Mouse (Mus musculus) thymus, postnatal 0 days (tissue): ENCODE measurements at regions not wholly inside any gene's neighbourhood (a gene's known extent, or its start where the extent isn't known, plus 50 kb on each side); places are given as distances from the start of the nearest gene placed in this dataset. TPM values are rescaled to one million over a fixed set of nuclear protein-coding genes. Genes with fewer than 3 reads are reported as not detected.
"Not testable (repeated sequence)": the region's sequence is repeated elsewhere in the genome, so short reads cannot be mapped to it uniquely, and the experiment has no call there.

ENCODE experiments used
- DNase-seq: peaks from one replicate; pipeline ENCODE4 v3.0.0-alpha.2; 2015; ENCODE audit warnings: low spot score
- microRNA counts: library from miRNA; unstranded; fragments of <30 nt; microRNA quantifications from one replicate; lab custom pipeline; 2015
- microRNA-seq: library from miRNA; unstranded; fragments of <30 nt; microRNA quantifications from one replicate; pipeline ENCODE4, GENCODE M21; 2016; ENCODE audit warnings: borderline number of aligned reads

- not testable (repeated sequence) for DNase-seq
Observed at GRCm38 (mm10) chr9:104398484-104398883, 60.9 kb upstream of the Acpp start.

DNA sequence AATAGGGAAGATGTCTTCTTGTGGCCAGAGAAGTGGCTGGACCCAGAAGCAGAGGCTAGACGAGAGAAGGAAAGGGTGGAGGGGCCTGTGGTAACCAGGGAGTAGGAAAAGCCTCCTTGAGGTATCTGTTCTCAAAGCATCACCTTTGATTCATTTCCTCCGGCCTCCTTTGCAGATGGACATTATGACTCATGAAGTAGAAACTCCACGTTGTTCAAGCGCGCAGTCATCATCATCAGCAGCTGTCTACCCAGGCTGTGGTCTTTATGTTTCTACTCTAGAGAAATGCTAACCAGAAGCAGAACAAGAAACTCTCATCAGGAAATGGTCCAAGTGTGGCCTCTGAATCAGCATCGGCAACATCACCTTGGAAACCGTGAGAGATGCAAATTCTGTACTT, 50.3 kb upstream of the Acpp start:
- DNase-seq: no peak

MicroRNA genes in the stretch of these regions (microRNA counts, 519-probe panel; counts per million panel counts)
- 473 counts per million, percentile 71 among the panel's probes with 10 or more counts for microRNA mmu-miR-2136 (lab: Ali Mortazavi, UCI)

Small RNAs in the stretch of these regions (microRNA-seq; reads per million reads assigned to microRNA genes)
- gene Mir2136: not detected
